Comparison of ENCODE assay signal across 8 mouse cellular contexts in genomic region chr19:3743851-3744512, GRCm38 (mm10). TPM values are rescaled to one million over a fixed set of nuclear protein-coding genes. Genes with fewer than 3 reads are reported as not detected.
A peak's percentile ranks its signal among the peaks of the same experiment; 100 is the strongest.
DNase-seq lines count a peak whose midpoint lies in the region; ATAC-seq and TF ChIP-seq lines count a peak whose summit lies in the region.

No protein-coding gene starts in this region.

- 4% methylated on average over 13 of the region's 13 CpGs for WGBS in limb, embryonic 14.5 days
- under 1% methylated on average over 13 of the region's 13 CpGs for WGBS in midbrain, embryonic 16.5 days
- WGBS in stomach, postnatal 0 days, result 2% methylated on average over 13 of the region's 13 CpGs

- TF ChIP-seq EP300 in stomach, postnatal 0 days (optimal IDR thresholded peaks at IDR 0.05), result no peak

- DNase-seq in gastrocnemius, postnatal 10 days, result peak; percentile 26
- DNase-seq in gastrocnemius, adult 8-10 months (ENCODE audit: low spot score in 2 of 2), result no peak
- DNase-seq in embryo, embryonic 10 days (ENCODE audit: low spot score), result peak; percentile 78
- DNase-seq in heart, adult 8-10 months (ENCODE audit: low spot score), result peak; percentile 49
- DNase-seq in kidney, adult 8-10 months, result peak; percentile 48 to 63
- peak; percentile 55 for DNase-seq in limb, embryonic 14.5 days (ENCODE audit: low spot score)
- DNase-seq in stomach, postnatal 0 days (ENCODE audit: low spot score), result peak; percentile 71

- H3K27me3 ChIP-seq in limb, embryonic 14.5 days (ENCODE audit: control insufficient read depth, insufficient read depth, low read length), result no peaks in the 10 kb centered on the region
- no peaks in the 10 kb centered on the region for H3K27me3 ChIP-seq in midbrain, embryonic 16.5 days (ENCODE audit: control insufficient read depth, insufficient read depth, low read depth, low read length)
- no peaks in the 10 kb centered on the region for H3K27me3 ChIP-seq in stomach, postnatal 0 days (ENCODE audit: control insufficient read depth, insufficient read depth, low read length)

- H3K4me1 ChIP-seq in limb, embryonic 14.5 days (ENCODE audit: control insufficient read depth, insufficient read depth, low read length), result no peaks in the 10 kb centered on the region
- peaks cover 15% of the 10 kb centered on the region for H3K4me1 ChIP-seq in midbrain, embryonic 16.5 days (ENCODE audit: control insufficient read depth, insufficient read depth, low read length)
- no peaks in the 10 kb centered on the region for H3K4me1 ChIP-seq in stomach, postnatal 0 days (replicated peaks; ENCODE audit: control insufficient read depth, insufficient read depth)

- peak overlapping the region; percentile 50 for H3K4me2 ChIP-seq in limb, embryonic 14.5 days (replicated peaks; ENCODE audit: low read depth, low read length, severe bottlenecking)
- peak overlapping the region; percentile 70 for H3K4me2 ChIP-seq in midbrain, embryonic 16.5 days (ENCODE audit: low read length)
- peak overlapping the region; percentile 76 for H3K4me2 ChIP-seq in stomach, postnatal 0 days (replicated peaks; ENCODE audit: low read depth)

- peak; percentile 71; the same call in 1 of the 2 replicates for ATAC-seq in limb, embryonic 14.5 days (ENCODE audit: low FRiP score, low read depth)
- ATAC-seq in midbrain, embryonic 16.5 days, result peak; percentile 89
- ATAC-seq in stomach, postnatal 0 days (ENCODE audit: low FRiP score, low TSS enrichment), result peak; percentile 64

- peak overlapping the region; percentile 55 for H3K9ac ChIP-seq in limb, embryonic 14.5 days (ENCODE audit: low read depth, low read length, severe bottlenecking)
- H3K9ac ChIP-seq in midbrain, embryonic 16.5 days (ENCODE audit: low read depth, low read length), result peak overlapping the region; percentile 91
- H3K9ac ChIP-seq in stomach, postnatal 0 days (ENCODE audit: low read length), result peak overlapping the region; percentile 64

- H3K4me3 ChIP-seq in limb, embryonic 14.5 days (replicated peaks; ENCODE audit: low read length), result peak overlapping the region; percentile 38
- peak overlapping the region; percentile 61 for H3K4me3 ChIP-seq in midbrain, embryonic 16.5 days (ENCODE audit: low read depth, low read length)
- peak overlapping the region; percentile 47 for H3K4me3 ChIP-seq in stomach, postnatal 0 days (ENCODE audit: low read depth, low read length)

- peak; percentile 68; the same call in 1 of the 2 replicates for TF ChIP-seq POLR2A in limb, embryonic 14.5 days (IDR thresholded peaks at IDR 0.05; ENCODE audit: borderline replicate concordance, extremely low read depth, insufficient read depth, insufficient read length)

- H3K27ac ChIP-seq in limb, embryonic 14.5 days (replicated peaks; ENCODE audit: low read depth, low read length), result peak overlapping the region; percentile 40; the same call in 1 of the 2 replicates
- H3K27ac ChIP-seq in midbrain, embryonic 16.5 days (ENCODE audit: low read length), result peak overlapping the region; percentile 98
- H3K27ac ChIP-seq in stomach, postnatal 0 days (replicated peaks), result peak overlapping the region; percentile 35; the same call in 1 of the 2 replicates

- H3K9me3 ChIP-seq in limb, embryonic 14.5 days (ENCODE audit: control insufficient read depth, low read length), result no peaks in the 10 kb centered on the region
- no peaks in the 10 kb centered on the region for H3K9me3 ChIP-seq in midbrain, embryonic 16.5 days (replicated peaks; ENCODE audit: control insufficient read depth, low read length, poor library complexity, severe bottlenecking)
- H3K9me3 ChIP-seq in stomach, postnatal 0 days (ENCODE audit: control insufficient read depth, low read length), result no peaks in the 10 kb centered on the region

- H3K36me3 ChIP-seq in limb, embryonic 14.5 days (ENCODE audit: control insufficient read depth, insufficient read depth, low read length), result no peaks in the 10 kb centered on the region
- no peaks in the 10 kb centered on the region for H3K36me3 ChIP-seq in midbrain, embryonic 16.5 days (ENCODE audit: control insufficient read depth, insufficient read depth, low read length)
- H3K36me3 ChIP-seq in stomach, postnatal 0 days (ENCODE audit: control insufficient read depth, insufficient read depth, low read length), result no peaks in the 10 kb centered on the region

- TF ChIP-seq CTCF in stomach, postnatal 0 days (IDR thresholded peaks at IDR 0.05; ENCODE audit: low read depth), result peak; percentile 33

RNA-seq across cellular contexts. Expression of gene Kmt5b, which starts 23.2 kb away (rescaled TPM):
- 10 to 100 TPM; 25.0 to 32.5 TPM for total RNA-seq in gastrocnemius, postnatal 10 days (2021)
- total RNA-seq in gastrocnemius, adult 8-10 months (2022), result 10 to 100 TPM; 15.5 to 21.3 (median 18.6) TPM
- total RNA-seq in heart, adult 8-10 months (2022), result 10 to 100 TPM; 23.7 to 29.4 (median 28.2) TPM
- polyA plus RNA-seq in limb, embryonic 14.5 days (2012; rRNA removed), result 36.5 TPM in 2 replicates
- polyA plus RNA-seq in limb, embryonic 14.5 days (2014; fragmentation: Nextera tagmentation; extraction: Ambion mirVana), result 25.2 and 31.8 TPM in 2 replicates
- 50.3 and 59.6 TPM in 2 replicates for polyA plus RNA-seq in midbrain, embryonic 16.5 days (2015; fragmentation: Nextera tagmentation; extraction: Ambion mirVana)
- 11.6 and 12.4 TPM in 2 replicates for polyA plus RNA-seq in stomach, postnatal 0 days (2015; fragmentation: Nextera tagmentation; extraction: Ambion mirVana)

RNA-seq across cellular contexts. Expression of gene 1810055G02Rik, which starts 35.9 kb away (rescaled TPM):
- 10 to 100 TPM; 19.5 to 26.6 TPM for total RNA-seq in gastrocnemius, postnatal 10 days (2021)
- total RNA-seq in gastrocnemius, adult 8-10 months (2022), result 1 to 10 TPM; 6.4 to 9.8 (median 7.9) TPM
- 1 to 10 TPM; 5.5 to 8.2 (median 6.5) TPM for total RNA-seq in heart, adult 8-10 months (2022)
- polyA plus RNA-seq in limb, embryonic 14.5 days (2012; rRNA removed), result 76.0 and 94.1 TPM in 2 replicates
- polyA plus RNA-seq in limb, embryonic 14.5 days (2014; fragmentation: Nextera tagmentation; extraction: Ambion mirVana), result 56.4 and 56.9 TPM in 2 replicates
- polyA plus RNA-seq in midbrain, embryonic 16.5 days (2015; fragmentation: Nextera tagmentation; extraction: Ambion mirVana), result 33.3 and 33.4 TPM in 2 replicates
- 17.1 and 18.8 TPM in 2 replicates for polyA plus RNA-seq in stomach, postnatal 0 days (2015; fragmentation: Nextera tagmentation; extraction: Ambion mirVana)

RNA-seq across cellular contexts. Expression of gene Lrp5, which starts 57.6 kb away (rescaled TPM):
- total RNA-seq in gastrocnemius, postnatal 10 days (2021), result 10 to 100 TPM; 40.7 to 44.1 TPM
- 10 to 100 TPM; 18.5 to 23.0 (median 19.6) TPM for total RNA-seq in gastrocnemius, adult 8-10 months (2022)
- total RNA-seq in heart, adult 8-10 months (2022), result 10 to 100 TPM; 48.9 to 52.9 (median 50.7) TPM
- polyA plus RNA-seq in limb, embryonic 14.5 days (2012; rRNA removed), result 36.3 and 48.4 TPM in 2 replicates
- polyA plus RNA-seq in limb, embryonic 14.5 days (2014; fragmentation: Nextera tagmentation; extraction: Ambion mirVana), result 9.5 and 9.8 TPM in 2 replicates
- 0.89 and 0.92 TPM in 2 replicates for polyA plus RNA-seq in midbrain, embryonic 16.5 days (2015; fragmentation: Nextera tagmentation; extraction: Ambion mirVana)
- 2.6 and 2.7 TPM in 2 replicates for polyA plus RNA-seq in stomach, postnatal 0 days (2015; fragmentation: Nextera tagmentation; extraction: Ambion mirVana)

Comparison
In these comparisons a context has a peak if more than half of its experiments do, and no peak if none do; other contexts are left out.
1. DNase-seq: peak in gastrocnemius, postnatal 10 days (single experiment), embryo, embryonic 10 days (single experiment), heart, adult 8-10 months (single experiment), kidney, adult 8-10 months (2 of 2), limb, embryonic 14.5 days (single experiment) and stomach, postnatal 0 days (single experiment); none in gastrocnemius, adult 8-10 months (0 of 2).
2. H3K27ac ChIP-seq: peak in every context shown above with its lines; median percentile 98 in midbrain, embryonic 16.5 days; 40 in limb, embryonic 14.5 days; 35 in stomach, postnatal 0 days.
3. Peak in every context shown above with its lines, with median percentiles within 50 percentile points of each other: ATAC-seq, H3K4me2 ChIP-seq, H3K4me3 ChIP-seq and H3K9ac ChIP-seq.